Mouse (Mus musculus): ENCODE data around the gene Ldb2. TPM values are rescaled to one million over a fixed set of nuclear protein-coding genes. Genes with fewer than 3 reads are reported as not detected.

Ldb2 gene
- 10.3 and 13.8 TPM in 2 replicates for polyA plus RNA-seq (2014; fragmentation: Nextera tagmentation; extraction: Ambion mirVana)

GRCm38 (mm10) chr5:44799053-44799860, at the start of gene Ldb2:
TSS of gene Ldb2 (minus strand) at chr5:44799680.
- peak within 1 kb of the TSS; percentile 63 for H3K4me2 ChIP-seq
- H3K4me1 ChIP-seq (ENCODE audit: control insufficient read depth, insufficient read depth, low read length), result peaks cover 3% of the 10 kb centered on the region; the same call in 1 of the 2 replicates
- peak within 1 kb of the TSS; percentile 45 for H3K4me3 ChIP-seq (ENCODE audit: low read depth, low read length)
- H3K9me3 ChIP-seq (replicated peaks; ENCODE audit: control insufficient read depth, low read length), result no peaks in the 10 kb centered on the region
- no peaks in the 10 kb centered on the region for H3K36me3 ChIP-seq (ENCODE audit: control insufficient read depth, insufficient read depth, low read length)
- peak; percentile 81; the same call in 1 of the 2 replicates for ATAC-seq (replicated peaks; ENCODE audit: insufficient number of reproducible peaks, low FRiP score, low TSS enrichment)
- no peaks in the 10 kb centered on the region for H3K27me3 ChIP-seq (ENCODE audit: control insufficient read depth, insufficient read depth, low read length)
- no peak within 1 kb of the TSS for H3K27ac ChIP-seq (ENCODE audit: low read depth, low read length)
- 2% methylated on average over 19 of the region's 19 CpGs for WGBS (ENCODE audit: insufficient replicate concordance)
- peak within 1 kb of the TSS; percentile 12 for H3K9ac ChIP-seq (ENCODE audit: low read depth, low read length)

- no peak overlapping the region for H3K9ac ChIP-seq (ENCODE audit: low read depth, low read length)
- ATAC-seq (replicated peaks; ENCODE audit: insufficient number of reproducible peaks, low FRiP score, low TSS enrichment), result no peak
- no peaks in the 10 kb centered on the region for H3K9me3 ChIP-seq (replicated peaks; ENCODE audit: control insufficient read depth, low read length)
- H3K4me3 ChIP-seq (ENCODE audit: low read depth, low read length), result no peak overlapping the region
- no peaks in the 10 kb centered on the region for H3K27me3 ChIP-seq (ENCODE audit: control insufficient read depth, insufficient read depth, low read length)
- no peak overlapping the region for H3K4me2 ChIP-seq
- no peaks in the 10 kb centered on the region for H3K36me3 ChIP-seq (ENCODE audit: control insufficient read depth, insufficient read depth, low read length)
- WGBS (ENCODE audit: insufficient replicate concordance), result 61% methylated on average over 5 of the region's 5 CpGs
- no peak overlapping the region for H3K27ac ChIP-seq (ENCODE audit: low read depth, low read length)
- H3K4me1 ChIP-seq (ENCODE audit: control insufficient read depth, insufficient read depth, low read length), result no peaks in the 10 kb centered on the region
These were observed 31.8 kb upstream of the Ldb2 start for GRCm38 (mm10) chr5:44831287-44831686.

- ATAC-seq (replicated peaks; ENCODE audit: insufficient number of reproducible peaks, low FRiP score, low TSS enrichment), result no peak
- WGBS (ENCODE audit: insufficient replicate concordance), result 78% methylated on average over 1 of the region's 1 CpGs
- H3K4me1 ChIP-seq (ENCODE audit: control insufficient read depth, insufficient read depth, low read length), result no peaks in the 10 kb centered on the region
These were observed 16.0 kb upstream of the Ldb2 start for GRCm38 (mm10) chr5:44815506-44815905.

GRCm38 (mm10) chr5:44805960-44806359, 6.5 kb upstream of the Ldb2 start:
- no peaks in the 10 kb centered on the region for H3K36me3 ChIP-seq (ENCODE audit: control insufficient read depth, insufficient read depth, low read length)
- no peak overlapping the region for H3K4me2 ChIP-seq
- WGBS (ENCODE audit: insufficient replicate concordance), result 64% methylated on average over 2 of the region's 2 CpGs
- no peak for ATAC-seq (replicated peaks; ENCODE audit: insufficient number of reproducible peaks, low FRiP score, low TSS enrichment)
- H3K9ac ChIP-seq (ENCODE audit: low read depth, low read length), result no peak overlapping the region
- no peaks in the 10 kb centered on the region for H3K27me3 ChIP-seq (ENCODE audit: control insufficient read depth, insufficient read depth, low read length)
- no peak overlapping the region for H3K4me3 ChIP-seq (ENCODE audit: low read depth, low read length)
- peaks cover 3% of the 10 kb centered on the region; the same call in 1 of the 2 replicates for H3K4me1 ChIP-seq (ENCODE audit: control insufficient read depth, insufficient read depth, low read length)
- H3K9me3 ChIP-seq (replicated peaks; ENCODE audit: control insufficient read depth, low read length), result no peaks in the 10 kb centered on the region
- no peak overlapping the region for H3K27ac ChIP-seq (ENCODE audit: low read depth, low read length)

More at GRCm38 (mm10) chr5:44815506-44815905, 16.0 kb upstream of the Ldb2 start:
- H3K27ac ChIP-seq (ENCODE audit: low read depth, low read length), result no peak overlapping the region
- no peak overlapping the region for H3K4me2 ChIP-seq
- no peaks in the 10 kb centered on the region for H3K27me3 ChIP-seq (ENCODE audit: control insufficient read depth, insufficient read depth, low read length)
- no peaks in the 10 kb centered on the region for H3K9me3 ChIP-seq (replicated peaks; ENCODE audit: control insufficient read depth, low read length)
- no peaks in the 10 kb centered on the region for H3K36me3 ChIP-seq (ENCODE audit: control insufficient read depth, insufficient read depth, low read length)
- H3K9ac ChIP-seq (ENCODE audit: low read depth, low read length), result no peak overlapping the region
- H3K4me3 ChIP-seq (ENCODE audit: low read depth, low read length), result no peak overlapping the region

- Histone ChIP-seq H3K4me3 (ENCODE audit: low read depth, low read length) (no peak overlapping the region), H3K36me3 (ENCODE audit: control insufficient read depth, insufficient read depth, low read length) (no peaks in the 10 kb centered on the region), H3K27me3 (ENCODE audit: control insufficient read depth, insufficient read depth, low read length) (no peaks in the 10 kb centered on the region), H3K4me1 (ENCODE audit: control insufficient read depth, insufficient read depth, low read length) (peaks cover 3% of the 10 kb centered on the region; the same call in 1 of the 2 replicates), H3K9me3 (replicated peaks; ENCODE audit: control insufficient read depth, low read length) (no peaks in the 10 kb centered on the region), H3K9ac (ENCODE audit: low read depth, low read length) (no peak overlapping the region), H3K4me2 (no peak overlapping the region), H3K27ac (ENCODE audit: low read depth, low read length) (no peak overlapping the region)
- no peak for ATAC-seq (replicated peaks; ENCODE audit: insufficient number of reproducible peaks, low FRiP score, low TSS enrichment)
- WGBS (ENCODE audit: insufficient replicate concordance), result 28% methylated on average over 3 of the region's 3 CpGs
These were observed 1.6 kb upstream of the Ldb2 start for GRCm38 (mm10) chr5:44801100-44801499.

- H3K9ac ChIP-seq (ENCODE audit: low read depth, low read length), result no peak overlapping the region
- ATAC-seq (replicated peaks; ENCODE audit: insufficient number of reproducible peaks, low FRiP score, low TSS enrichment), result peak; percentile 61; the same call in 1 of the 2 replicates
- H3K9me3 ChIP-seq (replicated peaks; ENCODE audit: control insufficient read depth, low read length), result no peaks in the 10 kb centered on the region
- no peaks in the 10 kb centered on the region for H3K36me3 ChIP-seq (ENCODE audit: control insufficient read depth, insufficient read depth, low read length)
- WGBS (ENCODE audit: insufficient replicate concordance), result 9% methylated on average over 2 of the region's 2 CpGs
- H3K4me2 ChIP-seq, result peak overlapping the region; percentile 63
- peaks cover 3% of the 10 kb centered on the region; the same call in 1 of the 2 replicates for H3K4me1 ChIP-seq (ENCODE audit: control insufficient read depth, insufficient read depth, low read length)
- no peaks in the 10 kb centered on the region for H3K27me3 ChIP-seq (ENCODE audit: control insufficient read depth, insufficient read depth, low read length)
- H3K27ac ChIP-seq (ENCODE audit: low read depth, low read length), result no peak overlapping the region
- H3K4me3 ChIP-seq (ENCODE audit: low read depth, low read length), result peak overlapping the region; percentile 45; the same call in 1 of the 2 replicates
These were observed 381 bp upstream of the Ldb2 start for GRCm38 (mm10) chr5:44799861-44800260.

- H3K4me1 ChIP-seq (ENCODE audit: control insufficient read depth, insufficient read depth, low read length), result peaks cover under 1% of the 10 kb centered on the region; the same call in 1 of the 2 replicates
These were observed 987 bp downstream of the Ldb2 start for GRCm38 (mm10) chr5:44798493-44798892.

GRCm38 (mm10) chr5:44798056-44798455, 1.4 kb downstream of the Ldb2 start:
- ATAC-seq (replicated peaks; ENCODE audit: insufficient number of reproducible peaks, low FRiP score, low TSS enrichment), result no peak
- WGBS (ENCODE audit: insufficient replicate concordance), result 22% methylated on average over 2 of the region's 2 CpGs
- Histone ChIP-seq H3K27me3 (ENCODE audit: control insufficient read depth, insufficient read depth, low read length) (no peaks in the 10 kb centered on the region), H3K4me1 (ENCODE audit: control insufficient read depth, insufficient read depth, low read length) (no peaks in the 10 kb centered on the region), H3K4me3 (ENCODE audit: low read depth, low read length) (peak overlapping the region; percentile 45), H3K36me3 (ENCODE audit: control insufficient read depth, insufficient read depth, low read length) (no peaks in the 10 kb centered on the region), H3K9me3 (replicated peaks; ENCODE audit: control insufficient read depth, low read length) (no peaks in the 10 kb centered on the region), H3K9ac (ENCODE audit: low read depth, low read length) (no peak overlapping the region), H3K4me2 (peak overlapping the region; percentile 63), H3K27ac (ENCODE audit: low read depth, low read length) (no peak overlapping the region)

More at GRCm38 (mm10) chr5:44798493-44798892, 987 bp downstream of the Ldb2 start:
- peak overlapping the region; percentile 45 for H3K4me3 ChIP-seq (ENCODE audit: low read depth, low read length)
- H3K9ac ChIP-seq (ENCODE audit: low read depth, low read length), result no peak overlapping the region
- ATAC-seq (replicated peaks; ENCODE audit: insufficient number of reproducible peaks, low FRiP score, low TSS enrichment), result no peak
- no peak overlapping the region for H3K27ac ChIP-seq (ENCODE audit: low read depth, low read length)
- H3K9me3 ChIP-seq (replicated peaks; ENCODE audit: control insufficient read depth, low read length), result no peaks in the 10 kb centered on the region
- no peaks in the 10 kb centered on the region for H3K36me3 ChIP-seq (ENCODE audit: control insufficient read depth, insufficient read depth, low read length)
- H3K27me3 ChIP-seq (ENCODE audit: control insufficient read depth, insufficient read depth, low read length), result no peaks in the 10 kb centered on the region
- H3K4me2 ChIP-seq, result peak overlapping the region; percentile 63
- WGBS (ENCODE audit: insufficient replicate concordance), result 6% methylated on average over 3 of the region's 3 CpGs
